Mouse (Mus musculus) hindbrain, embryonic 15.5 days (tissue): ENCODE data around the gene Zfp212. TPM values are rescaled to one million over a fixed set of nuclear protein-coding genes. Genes with fewer than 3 reads are reported as not detected.
"Not testable (repeated sequence)": the region's sequence is repeated elsewhere in the genome, so short reads cannot be mapped to it uniquely, and the experiment has no call there.

Source experiments
- ATAC-seq: fragments of 200-750 bp; cut with Nextera tagmentation; 2 replicates; pipeline ENCODE4 v1.8.0; 2017; ENCODE audit warnings: low read depth, moderate number of reproducible peaks, moderate TSS enrichment; ENCODE audit not compliant: low FRiP score
- H3K27ac ChIP-seq: fragments of 300-500 bp; sonication (generic); replicated peaks from 2 replicates; pipeline ENCODE4 v1.5.1; 2015; ENCODE audit warnings: mild to moderate bottlenecking, inconsistent platforms
- H3K27me3 ChIP-seq: fragments of 300-500 bp; sonication (generic); 2 replicates; pipeline ENCODE4 v1.6.1; 2015; ENCODE audit warnings: control low read depth, inconsistent platforms
- H3K36me3 ChIP-seq: fragments of 300-500 bp; sonication (generic); 2 replicates; pipeline ENCODE4 v1.6.1; 2015; ENCODE audit warnings: control low read depth, inconsistent platforms
- H3K4me1 ChIP-seq: fragments of 300-500 bp; sonication (generic); replicated peaks from 2 replicates; pipeline ENCODE4 v1.6.1; 2015; ENCODE audit warnings: control low read depth, inconsistent platforms
- H3K4me2 ChIP-seq: fragments of 300-500 bp; sonication (generic); 2 replicates; pipeline ENCODE4 v1.6.1; 2015; ENCODE audit warnings: moderate library complexity, mild to moderate bottlenecking, inconsistent platforms
- H3K4me3 ChIP-seq: fragments of 300-500 bp; sonication (generic); 2 replicates; pipeline ENCODE4 v1.5.1; 2015; ENCODE audit warnings: mild to moderate bottlenecking, inconsistent platforms
- H3K9ac ChIP-seq: fragments of 300-500 bp; sonication (generic); 2 replicates; pipeline ENCODE4 v1.6.1; 2015; ENCODE audit warnings: inconsistent platforms
- H3K9me3 ChIP-seq: fragments of 300-500 bp; sonication (generic); 2 replicates; pipeline ENCODE4 v1.6.1; 2016; ENCODE audit warnings: control low read depth, inconsistent platforms
- WGBS: fragments of 180-500 bp; shearing (Covaris S2); methylation state at CpG from one replicate; pipeline ENCODE4 v1.1.7; 2015; 5-methylcytosine and 5-hydroxymethylcytosine counted together
- polyA plus RNA-seq: library from polyadenylated mRNA; unstranded; fragments of >200 nt; fragmentation: Nextera tagmentation; extraction: Ambion mirVana; gene quantifications from 2 replicates; pipeline ENCODE4 v1.2.1, GENCODE M21; 2015

The Zfp212 gene
- polyA plus RNA-seq, 1 experiment from 2014 or later = 16.9 TPM

- no peaks in the 10 kb centered on the region for H3K27me3 ChIP-seq
- H3K4me3 ChIP-seq = peak overlapping the region; percentile 38
- no peaks in the 10 kb centered on the region for H3K9me3 ChIP-seq
- H3K4me1 ChIP-seq = peaks cover 12% of the 10 kb centered on the region
- H3K36me3 ChIP-seq = 0 out of 2 replicates have a peak, but pooled peaks cover 6% of the 10 kb centered on the region
- H3K27ac ChIP-seq = no peak overlapping the region
- peak overlapping the region; percentile 85 for H3K4me2 ChIP-seq
- H3K9ac ChIP-seq = peak overlapping the region; percentile 43; the same call in 1 of the 2 replicates
- no peak for ATAC-seq
- 74% methylated on average over 3 of the region's 3 CpGs for WGBS
Observed at GRCm38 (mm10) chr6:47943721-47944120, 23.4 kb downstream of the Zfp212 start.

- H3K9me3 ChIP-seq = no peaks in the 10 kb centered on the region
- H3K27ac ChIP-seq = no peak overlapping the region
- H3K4me1 ChIP-seq = peaks cover 12% of the 10 kb centered on the region
- no peaks in the 10 kb centered on the region for H3K27me3 ChIP-seq
- no peak overlapping the region for H3K4me2 ChIP-seq
- WGBS = 96% methylated on average over 4 of the region's 4 CpGs
- H3K36me3 ChIP-seq = 0 out of 2 replicates have a peak, but pooled peaks cover 6% of the 10 kb centered on the region
- no peak for ATAC-seq
- no peak overlapping the region for H3K4me3 ChIP-seq
- H3K9ac ChIP-seq = no peak overlapping the region
Observed at GRCm38 (mm10) chr6:47947388-47947787, 27.1 kb downstream of the Zfp212 start.

- Histone ChIP-seq H3K9ac (peak within 1 kb of the TSS; percentile 75), H3K36me3 (peaks cover 16% of the 10 kb centered on the region), H3K4me3 (peak within 1 kb of the TSS; percentile 53), H3K27me3 (no peaks in the 10 kb centered on the region), H3K27ac (peak within 1 kb of the TSS; percentile 81), H3K4me2 (peak within 1 kb of the TSS; percentile 67), H3K9me3 (no peaks in the 10 kb centered on the region), H3K4me1 (peaks cover 19% of the 10 kb centered on the region)
- ATAC-seq = peak; percentile 100
- WGBS = under 1% methylated on average over 31 of the region's 31 CpGs
Observed at GRCm38 (mm10) chr6:47953191-47953726, 33.0 kb downstream of the Zfp212 start, which contains the start of gene Zfp956. Gene Zfp956 (plus strand): TSS chr6:47953390.

- H3K36me3 ChIP-seq = peaks cover 28% of the 10 kb centered on the region
- H3K27ac ChIP-seq = no peak overlapping the region
- H3K4me2 ChIP-seq = peak overlapping the region; percentile 67
- WGBS = 87% methylated on average over 3 of the region's 3 CpGs
- H3K27me3 ChIP-seq = no peaks in the 10 kb centered on the region
- H3K9ac ChIP-seq = no peak overlapping the region; the same call in 1 of the 2 replicates
- H3K4me1 ChIP-seq = peaks cover 19% of the 10 kb centered on the region
- H3K4me3 ChIP-seq = peak overlapping the region; percentile 53
- no peak for ATAC-seq
- no peaks in the 10 kb centered on the region for H3K9me3 ChIP-seq
Observed at GRCm38 (mm10) chr6:47954425-47954824, 34.1 kb downstream of the Zfp212 start.

- H3K9me3 ChIP-seq = no peaks in the 10 kb centered on the region
- peaks cover 52% of the 10 kb centered on the region for H3K36me3 ChIP-seq
- H3K4me3 ChIP-seq = no peak overlapping the region
- no peak overlapping the region for H3K9ac ChIP-seq
- peaks cover 17% of the 10 kb centered on the region for H3K4me1 ChIP-seq
- H3K27ac ChIP-seq = no peak overlapping the region
- H3K27me3 ChIP-seq = no peaks in the 10 kb centered on the region
- no peak overlapping the region for H3K4me2 ChIP-seq
- ATAC-seq = no peak
Observed at GRCm38 (mm10) chr6:47957816-47958215, 37.5 kb downstream of the Zfp212 start.

- Histone ChIP-seq H3K4me3 (no peak overlapping the region), H3K9me3 (no peaks in the 10 kb centered on the region), H3K9ac (no peak overlapping the region), H3K36me3 (peaks cover 82% of the 10 kb centered on the region), H3K4me2 (no peak overlapping the region), H3K27ac (no peak overlapping the region), H3K27me3 (no peaks in the 10 kb centered on the region), H3K4me1 (no peaks in the 10 kb centered on the region)
- ATAC-seq = no peak
- WGBS = 91% methylated on average over 6 of the region's 6 CpGs
Observed at GRCm38 (mm10) chr6:47960685-47961421, 40.6 kb downstream of the Zfp212 start.

GRCm38 (mm10) chr6:47963051-47963450 lies 42.8 kb downstream of the Zfp212 start:
- Histone ChIP-seq H3K4me2 (no peak overlapping the region), H3K36me3 (peaks cover 73% of the 10 kb centered on the region), H3K27ac (no peak overlapping the region), H3K4me3 (no peak overlapping the region), H3K9me3 (no peaks in the 10 kb centered on the region), H3K9ac (no peak overlapping the region), H3K27me3 (no peaks in the 10 kb centered on the region), H3K4me1 (no peaks in the 10 kb centered on the region)
- no peak for ATAC-seq
- WGBS = 94% methylated on average over 7 of the region's 7 CpGs

GRCm38 (mm10) chr6:47968166-47968565 lies 47.9 kb downstream of the Zfp212 start:
- ATAC-seq, H3K27ac ChIP-seq, H3K9ac ChIP-seq, H3K4me2 ChIP-seq, H3K27me3 ChIP-seq, H3K9me3 ChIP-seq, H3K4me1 ChIP-seq, H3K4me3 ChIP-seq: not testable (repeated sequence)
- WGBS = 60% methylated on average over 1 of the region's 1 CpGs
- H3K36me3 ChIP-seq = peaks cover 33% of the 10 kb centered on the region

GRCm38 (mm10) chr6:47974599-47974998 lies 54.3 kb downstream of the Zfp212 start:
- no peaks in the 10 kb centered on the region for H3K4me1 ChIP-seq
- ATAC-seq = no peak
- no peaks in the 10 kb centered on the region for H3K27me3 ChIP-seq
- H3K4me3 ChIP-seq = no peak overlapping the region
- H3K9me3 ChIP-seq = no peaks in the 10 kb centered on the region
- H3K9ac ChIP-seq = no peak overlapping the region
- H3K27ac ChIP-seq = no peak overlapping the region
- no peak overlapping the region for H3K4me2 ChIP-seq
- no peaks in the 10 kb centered on the region for H3K36me3 ChIP-seq
- 75% methylated on average over 1 of the region's 1 CpGs for WGBS

GRCm38 (mm10) chr6:47978897-47979368 lies 58.7 kb downstream of the Zfp212 start:
- no peaks in the 10 kb centered on the region for H3K27me3 ChIP-seq
- H3K4me2 ChIP-seq = no peak overlapping the region
- 15% methylated on average over 6 of the region's 6 CpGs for WGBS
- H3K4me1 ChIP-seq = no peaks in the 10 kb centered on the region
- no peaks in the 10 kb centered on the region for H3K9me3 ChIP-seq
- no peak overlapping the region for H3K27ac ChIP-seq
- peak; percentile 89 for ATAC-seq
- no peak overlapping the region for H3K9ac ChIP-seq
- no peak overlapping the region for H3K4me3 ChIP-seq
- no peaks in the 10 kb centered on the region for H3K36me3 ChIP-seq
